Mouse (Mus musculus): ENCODE data around the gene Selenof.

The Selenof gene

GRCm38 (mm10) chr3:144570047-144570815 lies at the start of gene Selenof, which contains the start of gene Hs2st1:
Gene Selenof, plus strand, starts transcription at chr3:144570304.
Gene Hs2st1, minus strand, starts transcription at chr3:144570181.
- peak; percentile 98 for DNase-seq (ENCODE audit: extremely low spot score)

GRCm38 (mm10) chr3:144527918-144528317 lies 42.2 kb upstream of the Selenof start:
- DNase-seq (ENCODE audit: extremely low spot score), result no peak

GRCm38 (mm10) chr3:144531023-144531422 lies 39.1 kb upstream of the Selenof start:
- DNase-seq (ENCODE audit: extremely low spot score), result no peak

- DNase-seq (ENCODE audit: extremely low spot score), result no peak
Observed at GRCm38 (mm10) chr3:144535056-144535455, 35.0 kb upstream of the Selenof start.

GRCm38 (mm10) chr3:144537078-144537855 lies 32.8 kb upstream of the Selenof start:
- no peak for DNase-seq (ENCODE audit: extremely low spot score)

GRCm38 (mm10) chr3:144539051-144539450 lies 31.1 kb upstream of the Selenof start:
- no peak for DNase-seq (ENCODE audit: extremely low spot score)

GRCm38 (mm10) chr3:144540805-144541204 lies 29.3 kb upstream of the Selenof start:
- DNase-seq (ENCODE audit: extremely low spot score), result no peak

- no peak for DNase-seq (ENCODE audit: extremely low spot score)
Observed at GRCm38 (mm10) chr3:144541906-144542438, 28.1 kb upstream of the Selenof start.

GRCm38 (mm10) chr3:144545152-144545551 lies 25.0 kb upstream of the Selenof start:
- no peak for DNase-seq (ENCODE audit: extremely low spot score)

GRCm38 (mm10) chr3:144545832-144546231 lies 24.3 kb upstream of the Selenof start:
- DNase-seq (ENCODE audit: extremely low spot score), result no peak

- no peak for DNase-seq (ENCODE audit: extremely low spot score)
Observed at GRCm38 (mm10) chr3:144546490-144546889, 23.6 kb upstream of the Selenof start.

GRCm38 (mm10) chr3:144548186-144548845 lies 21.8 kb upstream of the Selenof start:
- DNase-seq (ENCODE audit: extremely low spot score), result no peak

- no peak for DNase-seq (ENCODE audit: extremely low spot score)
Observed at GRCm38 (mm10) chr3:144550036-144550435, 20.1 kb upstream of the Selenof start.

- DNase-seq (ENCODE audit: extremely low spot score), result no peak
Observed at GRCm38 (mm10) chr3:144550659-144551058, 19.4 kb upstream of the Selenof start.

- no peak for DNase-seq (ENCODE audit: extremely low spot score)
Observed at GRCm38 (mm10) chr3:144551416-144551815, 18.7 kb upstream of the Selenof start.

GRCm38 (mm10) chr3:144553942-144554341 lies 16.2 kb upstream of the Selenof start:
- DNase-seq (ENCODE audit: extremely low spot score), result no peak

- DNase-seq (ENCODE audit: extremely low spot score), result no peak
Observed at GRCm38 (mm10) chr3:144554503-144554902, 15.6 kb upstream of the Selenof start.

GRCm38 (mm10) chr3:144555144-144555543 lies 15.0 kb upstream of the Selenof start:
- no peak for DNase-seq (ENCODE audit: extremely low spot score)

GRCm38 (mm10) chr3:144556625-144557324 lies 13.3 kb upstream of the Selenof start:
- peak; percentile 48 for DNase-seq (ENCODE audit: extremely low spot score)

- no peak for DNase-seq (ENCODE audit: extremely low spot score)
Observed at GRCm38 (mm10) chr3:144558274-144558673, 11.8 kb upstream of the Selenof start.

GRCm38 (mm10) chr3:144561511-144562250 lies 8.4 kb upstream of the Selenof start:
- no peak for DNase-seq (ENCODE audit: extremely low spot score)

All from embryo, embryonic 9.5 days (tissue).